Mouse (Mus musculus) liver, adult (tissue): ENCODE data around the gene Mmd.

ENCODE experiments used
- GATA4 ChIP-seq: IDR thresholded peaks from 2 replicates; pipeline ENCODE4 v1.6.1; 2014; ENCODE audit warnings: mild to moderate bottlenecking, low read length; ENCODE audit not compliant: insufficient replicate concordance

Mmd gene

GRCm38 (mm10) chr11:90259826-90260225 lies 10.6 kb downstream of the Mmd start:
- no peak for TF ChIP-seq GATA4

- TF ChIP-seq GATA4 = no peak
Observed at GRCm38 (mm10) chr11:90264180-90264579, 14.9 kb downstream of the Mmd start.

- no peak for TF ChIP-seq GATA4
Observed at GRCm38 (mm10) chr11:90265581-90265980, 16.3 kb downstream of the Mmd start.

- TF ChIP-seq GATA4 = no peak
Observed at GRCm38 (mm10) chr11:90268934-90269333, 19.7 kb downstream of the Mmd start.

GRCm38 (mm10) chr11:90269398-90270123 lies 20.3 kb downstream of the Mmd start:
- TF ChIP-seq GATA4 = peak; percentile 79; the same call in 1 of the 2 replicates

- TF ChIP-seq GATA4 = no peak
Observed at GRCm38 (mm10) chr11:90270132-90270877, 21.0 kb downstream of the Mmd start.

- TF ChIP-seq GATA4 = no peak
Observed at GRCm38 (mm10) chr11:90274187-90274586, 24.9 kb downstream of the Mmd start.

GRCm38 (mm10) chr11:90275663-90276062 lies 26.4 kb downstream of the Mmd start:
- TF ChIP-seq GATA4 = no peak

GRCm38 (mm10) chr11:90276150-90276549 lies 26.9 kb downstream of the Mmd start:
- no peak for TF ChIP-seq GATA4

- TF ChIP-seq GATA4 = no peak
Observed at GRCm38 (mm10) chr11:90276561-90276960, 27.3 kb downstream of the Mmd start.

GRCm38 (mm10) chr11:90280069-90280468 lies 30.8 kb downstream of the Mmd start:
- TF ChIP-seq GATA4 = no peak

GRCm38 (mm10) chr11:90283159-90283558 lies 33.9 kb downstream of the Mmd start:
- no peak for TF ChIP-seq GATA4

GRCm38 (mm10) chr11:90283601-90284000 lies 34.3 kb downstream of the Mmd start:
- TF ChIP-seq GATA4 = no peak

- TF ChIP-seq GATA4 = no peak
Observed at GRCm38 (mm10) chr11:90284079-90284478, 34.8 kb downstream of the Mmd start.

GRCm38 (mm10) chr11:90284623-90285022 lies 35.4 kb downstream of the Mmd start:
- no peak for TF ChIP-seq GATA4

- TF ChIP-seq GATA4 = peak; percentile 51; the same call in 1 of the 2 replicates
Observed at GRCm38 (mm10) chr11:90286550-90287154, 37.4 kb downstream of the Mmd start.
